ENCODE assay signal across 19 mouse cellular contexts in genomic region chr9:96932751-96933150, GRCm38 (mm10). TPM values are rescaled to one million over a fixed set of nuclear protein-coding genes. Genes with fewer than 3 reads are reported as not detected.
DNase-seq lines count a peak whose midpoint lies in the region; ATAC-seq and TF ChIP-seq lines count a peak whose summit lies in the region.
"Had no signal": no experiment of that assay in that cellular context is flagged by ENCODE, and none has a peak within 500 bp of the region (broad histone marks: within the 10 kb centered on the region; RNA-seq: fewer than 3 reads in every experiment).

No protein-coding gene starts in this region.

- no peak overlapping the region for H3K4me2 ChIP-seq in limb, embryonic 14.5 days (replicated peaks; ENCODE audit: low read depth, low read length, severe bottlenecking)
- H3K4me2 ChIP-seq: embryonic facial prominence, embryonic 12.5 days; forebrain, embryonic 13.5 days had no signal

- peak; percentile 69 for ATAC-seq in frontal cortex, adult (ENCODE audit: low TSS enrichment)
- no peak for ATAC-seq in limb, embryonic 14.5 days (ENCODE audit: low FRiP score, low read depth)
- ATAC-seq: forebrain, embryonic 13.5 days; forebrain, embryonic 16.5 days had no signal

- H3K36me3 ChIP-seq in limb, embryonic 14.5 days (ENCODE audit: control insufficient read depth, insufficient read depth, low read length): no peaks in the 10 kb centered on the region
- peaks cover 3% of the 10 kb centered on the region; the same call in 1 of the 2 replicates for H3K36me3 ChIP-seq in limb, embryonic 10.5 days
- no peaks in the 10 kb centered on the region for H3K36me3 ChIP-seq in heart, embryonic 10.5 days
- H3K36me3 ChIP-seq: embryonic facial prominence, embryonic 12.5 days had no signal

- no peak for DNase-seq in frontal cortex, postnatal 14 days (ENCODE audit: low spot score in 2 of 2)
- no peak for DNase-seq in limb, embryonic 14.5 days (ENCODE audit: low spot score)
- no peak for DNase-seq in limb, embryonic 10.5 days (ENCODE audit: low spot score)
- peak; percentile 41 for DNase-seq in right cerebral cortex, postnatal 4 days
- no peak for DNase-seq in right cerebral cortex, adult 2 months (ENCODE audit: low spot score in 2 of 2)
- no peak for DNase-seq in heart, embryonic 10.5 days (ENCODE audit: low spot score)
- DNase-seq: adrenal gland, adult 2 months; adrenal gland, postnatal 10 days; adrenal gland, postnatal 25 days; cerebellum, adult 11-12 months; cerebellum, adult 2 months; cerebellum, adult 9-10 months; cerebellum, postnatal 10 days; cerebellum, postnatal 25 days had no signal

- 0 out of 2 replicates have a peak overlapping the region, but pooled peaks have one; percentile 28 for H3K27ac ChIP-seq in limb, embryonic 14.5 days (replicated peaks; ENCODE audit: low read depth, low read length)
- no peak overlapping the region for H3K27ac ChIP-seq in limb, embryonic 10.5 days
- H3K27ac ChIP-seq in heart, embryonic 10.5 days: no peak overlapping the region
- H3K27ac ChIP-seq: embryonic facial prominence, embryonic 10.5 days; embryonic facial prominence, embryonic 12.5 days; forebrain, embryonic 13.5 days had no signal

- H3K9me3 ChIP-seq in limb, embryonic 14.5 days (ENCODE audit: control insufficient read depth, low read length): no peaks in the 10 kb centered on the region
- no peaks in the 10 kb centered on the region for H3K9me3 ChIP-seq in limb, embryonic 10.5 days (replicated peaks)
- H3K9me3 ChIP-seq in heart, embryonic 10.5 days: no peaks in the 10 kb centered on the region
- H3K9me3 ChIP-seq: embryonic facial prominence, embryonic 10.5 days; embryonic facial prominence, embryonic 12.5 days had no signal

- no peaks in the 10 kb centered on the region for H3K4me1 ChIP-seq in limb, embryonic 14.5 days (ENCODE audit: control insufficient read depth, insufficient read depth, low read length)
- H3K4me1 ChIP-seq in limb, embryonic 10.5 days: peaks cover 6% of the 10 kb centered on the region
- no peaks in the 10 kb centered on the region for H3K4me1 ChIP-seq in heart, embryonic 10.5 days
- H3K4me1 ChIP-seq: embryonic facial prominence, embryonic 12.5 days; forebrain, embryonic 13.5 days had no signal

- no peak overlapping the region for H3K9ac ChIP-seq in limb, embryonic 14.5 days (ENCODE audit: low read depth, low read length, severe bottlenecking)
- H3K9ac ChIP-seq: embryonic facial prominence, embryonic 12.5 days; forebrain, embryonic 13.5 days had no signal

- H3K4me3 ChIP-seq in limb, embryonic 14.5 days (replicated peaks; ENCODE audit: low read length): no peak overlapping the region
- no peak overlapping the region for H3K4me3 ChIP-seq in limb, embryonic 10.5 days
- no peak overlapping the region for H3K4me3 ChIP-seq in heart, embryonic 10.5 days
- H3K4me3 ChIP-seq: embryonic facial prominence, embryonic 10.5 days; embryonic facial prominence, embryonic 12.5 days; forebrain, embryonic 13.5 days had no signal

- TF ChIP-seq POLR2A in limb, embryonic 14.5 days (IDR thresholded peaks at IDR 0.05; ENCODE audit: borderline replicate concordance, extremely low read depth, insufficient read depth, insufficient read length): no peak

- H3K27me3 ChIP-seq in limb, embryonic 14.5 days (ENCODE audit: control insufficient read depth, insufficient read depth, low read length): no peaks in the 10 kb centered on the region
- 0 out of 2 replicates have a peak, but pooled peaks cover 9% of the 10 kb centered on the region for H3K27me3 ChIP-seq in limb, embryonic 10.5 days (ENCODE audit: low read depth, poor library complexity, severe bottlenecking)
- H3K27me3 ChIP-seq in heart, embryonic 10.5 days (ENCODE audit: insufficient read depth, poor library complexity, severe bottlenecking): 0 out of 2 replicates have a peak, but pooled peaks cover 4% of the 10 kb centered on the region
- H3K27me3 ChIP-seq: embryonic facial prominence, embryonic 12.5 days; forebrain, embryonic 13.5 days had no signal

- 61% methylated on average over 8 of the region's 8 CpGs for WGBS in limb, embryonic 14.5 days
- 92% methylated on average over 8 of the region's 8 CpGs for WGBS in limb, embryonic 10.5 days
- WGBS in heart, embryonic 10.5 days: 84% methylated on average over 8 of the region's 8 CpGs

RNA-seq across cellular contexts. Expression of gene Pxylp1, which starts 40.3 kb away (rescaled TPM):
- 26.0 and 29.7 TPM in 2 replicates for polyA plus RNA-seq in limb, embryonic 14.5 days (2012; rRNA removed)
- polyA plus RNA-seq in limb, embryonic 14.5 days (2014; fragmentation: Nextera tagmentation; extraction: Ambion mirVana): 27.7 and 29.3 TPM in 2 replicates
- 11.4 and 15.3 TPM in 2 replicates for polyA plus RNA-seq in limb, embryonic 10.5 days (2016; fragmentation: Nextera tagmentation; extraction: Ambion mirVana)
- 22.8 and 42.4 TPM in 2 replicates for polyA plus RNA-seq in heart, embryonic 10.5 days (2016; fragmentation: Nextera tagmentation; extraction: Ambion mirVana)
